Mouse (Mus musculus): ENCODE results near the gene Dtd2.

DNA sequence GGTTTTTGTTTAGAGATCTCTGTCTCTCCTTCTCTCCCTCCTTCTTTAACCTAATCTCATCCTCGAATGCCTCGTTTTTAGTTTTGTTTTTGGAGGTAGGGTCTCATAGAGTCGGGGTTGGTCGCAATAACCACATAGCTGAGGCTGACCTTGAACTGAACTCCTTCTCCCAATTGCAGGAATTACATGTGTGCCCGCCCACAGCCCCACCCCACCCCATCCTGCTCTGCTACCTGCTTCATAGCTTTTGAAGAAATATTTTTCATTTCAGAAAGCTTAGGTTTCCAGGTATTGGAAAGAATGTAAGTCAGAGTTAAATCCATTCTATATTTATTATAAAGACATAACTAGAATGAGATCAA lies 313 bp upstream of the Dtd2 start:
- no peak for TF ChIP-seq TAL1 (conservative IDR thresholded peaks at IDR 0.05; ENCODE audit: low read depth, low read length)
- no peak for TF ChIP-seq CTCF (IDR thresholded peaks at IDR 0.05; ENCODE audit: low read depth, low read length)
